Comparison of ENCODE assay signal across 8 mouse cellular contexts in genomic region chrX:153237920-153238504, GRCm38 (mm10). TPM values are rescaled to one million over a fixed set of nuclear protein-coding genes. Genes with fewer than 3 reads are reported as not detected.
DNase-seq lines count a peak whose midpoint lies in the region; ATAC-seq and TF ChIP-seq lines count a peak whose summit lies in the region.

No protein-coding gene starts in this region.

- H3K9ac ChIP-seq in heart, embryonic 13.5 days: peak overlapping the region; percentile 70
- H3K9ac ChIP-seq in liver, embryonic 13.5 days: peak overlapping the region; percentile 52
- peak overlapping the region; percentile 54 for H3K9ac ChIP-seq in neural tube, embryonic 12.5 days

- H3K36me3 ChIP-seq in thymus, adult 2 months (ENCODE audit: control insufficient read depth, insufficient read depth, low read length): no peaks in the 10 kb centered on the region
- H3K36me3 ChIP-seq in heart, embryonic 13.5 days: no peaks in the 10 kb centered on the region
- H3K36me3 ChIP-seq in liver, embryonic 13.5 days: no peaks in the 10 kb centered on the region
- no peaks in the 10 kb centered on the region for H3K36me3 ChIP-seq in neural tube, embryonic 12.5 days

- peak overlapping the region; percentile 64 for H3K4me3 ChIP-seq in thymus, adult 2 months (ENCODE audit: control insufficient read depth, insufficient read depth, low read length)
- peak overlapping the region; percentile 64 for H3K4me3 ChIP-seq in heart, embryonic 13.5 days
- peak overlapping the region; percentile 62 for H3K4me3 ChIP-seq in liver, embryonic 13.5 days (replicated peaks)
- peak overlapping the region; percentile 49 for H3K4me3 ChIP-seq in neural tube, embryonic 12.5 days

- H3K27me3 ChIP-seq in thymus, adult 2 months (ENCODE audit: control insufficient read depth, insufficient read depth, low read length): no peaks in the 10 kb centered on the region
- no peaks in the 10 kb centered on the region for H3K27me3 ChIP-seq in heart, embryonic 13.5 days (replicated peaks)
- no peaks in the 10 kb centered on the region for H3K27me3 ChIP-seq in liver, embryonic 13.5 days
- H3K27me3 ChIP-seq in neural tube, embryonic 12.5 days (replicated peaks): no peaks in the 10 kb centered on the region

- H3K4me2 ChIP-seq in heart, embryonic 13.5 days: peak overlapping the region; percentile 75
- H3K4me2 ChIP-seq in liver, embryonic 13.5 days: peak overlapping the region; percentile 80
- peak overlapping the region; percentile 58 for H3K4me2 ChIP-seq in neural tube, embryonic 12.5 days (replicated peaks)

- H3K27ac ChIP-seq in thymus, adult 2 months (ENCODE audit: control insufficient read depth, insufficient read depth, low read length): no peak overlapping the region
- no peak overlapping the region for H3K27ac ChIP-seq in heart, embryonic 13.5 days (replicated peaks)
- no peak overlapping the region for H3K27ac ChIP-seq in liver, embryonic 13.5 days
- no peak overlapping the region for H3K27ac ChIP-seq in neural tube, embryonic 12.5 days

- peaks cover 5% of the 10 kb centered on the region for H3K4me1 ChIP-seq in thymus, adult 2 months (replicated peaks; ENCODE audit: control insufficient read depth, insufficient read depth, low read length)
- H3K4me1 ChIP-seq in heart, embryonic 13.5 days: no peaks in the 10 kb centered on the region
- H3K4me1 ChIP-seq in liver, embryonic 13.5 days (replicated peaks): peaks cover 18% of the 10 kb centered on the region
- no peaks in the 10 kb centered on the region for H3K4me1 ChIP-seq in neural tube, embryonic 12.5 days

- no peak for TF ChIP-seq CTCF in thymus, adult 2 months (IDR thresholded peaks at IDR 0.05; ENCODE audit: borderline replicate concordance, control insufficient read depth, extremely low read depth, insufficient read depth, low read length, poor library complexity)

- no peaks in the 10 kb centered on the region for H3K9me3 ChIP-seq in heart, embryonic 13.5 days
- no peaks in the 10 kb centered on the region for H3K9me3 ChIP-seq in liver, embryonic 13.5 days (replicated peaks)
- no peaks in the 10 kb centered on the region for H3K9me3 ChIP-seq in neural tube, embryonic 12.5 days

- 6% methylated on average over 22 of the region's 23 CpGs for WGBS in thymus, adult 2 months
- 16% methylated on average over 23 of the region's 23 CpGs for WGBS in heart, embryonic 13.5 days
- 11% methylated on average over 23 of the region's 23 CpGs for WGBS in liver, embryonic 13.5 days (ENCODE audit: insufficient replicate concordance)
- 23% methylated on average over 23 of the region's 23 CpGs for WGBS in neural tube, embryonic 12.5 days

- DNase-seq in thymus, adult 2 months: peak; percentile 18
- DNase-seq in thymus, postnatal 10 days (ENCODE audit: low spot score in 2 of 2): no peak
- DNase-seq in embryo, embryonic 10.5 days (ENCODE audit: low spot score): peak; percentile 54
- DNase-seq in kidney, postnatal 10 days: peak; percentile 21
- DNase-seq in liver, embryonic 13.5 days: peak; percentile 33
- peak; percentile 18 for DNase-seq in thymus, postnatal 25 days

- no peak for TF ChIP-seq POLR2A in thymus, adult 2 months (IDR thresholded peaks at IDR 0.05; ENCODE audit: control insufficient read depth, extremely low read depth, insufficient read depth, low read length, poor library complexity)

- ATAC-seq in heart, embryonic 13.5 days (ENCODE audit: extremely low read depth, insufficient number of reproducible peaks, low FRiP score, low TSS enrichment): no peak; the same call in 1 of the 2 replicates
- ATAC-seq in liver, embryonic 13.5 days (ENCODE audit: low read depth): peak; percentile 95
- peak; percentile 93 for ATAC-seq in neural tube, embryonic 12.5 days (ENCODE audit: low FRiP score, low read depth)

RNA-seq across cellular contexts. Expression of gene Klf8, which starts 0.7 kb away (rescaled TPM):
- 1.00 and 1.3 TPM in 2 replicates for polyA plus RNA-seq in thymus, adult 2 months (2012; rRNA removed)
- 0.90 and 0.94 TPM in 2 replicates for polyA plus RNA-seq in heart, embryonic 13.5 days (2015; fragmentation: Nextera tagmentation; extraction: Ambion mirVana)
- 0.35 and 0.37 TPM in 2 replicates for polyA plus RNA-seq in liver, embryonic 13.5 days (2015; fragmentation: Nextera tagmentation; extraction: Ambion mirVana)
- polyA plus RNA-seq in neural tube, embryonic 12.5 days (2016; fragmentation: Nextera tagmentation; extraction: Ambion mirVana): 2.5 and 3.2 TPM in 2 replicates

Comparison
In these comparisons a context has a peak if more than half of its experiments do, and no peak if none do; other contexts are left out.
1. DNase-seq: peak in thymus, adult 2 months (single experiment), embryo, embryonic 10.5 days (single experiment), kidney, postnatal 10 days (single experiment), liver, embryonic 13.5 days (single experiment) and thymus, postnatal 25 days (single experiment); none in thymus, postnatal 10 days (0 of 2).
2. Peak in every context shown above with its lines, with median percentiles within 50 percentile points of each other: H3K4me3 ChIP-seq, H3K4me2 ChIP-seq and H3K9ac ChIP-seq.